Mouse (Mus musculus) heart, postnatal 36 days (tissue): Measurements from ENCODE around the gene Slc25a19. TPM values are rescaled to one million over a fixed set of nuclear protein-coding genes. Genes with fewer than 3 reads are reported as not detected.
A peak's percentile ranks its signal among the peaks of the same experiment; 100 is the strongest.

Experiments
- DNase-seq, 2 experiments: peaks; one replicate each; pipeline ENCODE4 v3.0.0; 2021 to 2022
- intact Hi-C: fragments of 180-260 bp; cut with DNase I; formaldehyde crosslinking; loops from one replicate; pipeline ENCODE4 v1.15.1; 2025
- total RNA-seq, 2 experiments: library from RNA; stranded (reverse); gene quantifications; 2 replicates each; pipeline ENCODE4 v1.2.3; 2021

Gene Slc25a19
- total RNA-seq, 2 experiments from 2014 or later, result 35.5 to 38.8 TPM

- intact Hi-C loops, result loop anchor here (5.0 kb wide), 1 partner anchor 116 kb away; no protein-coding TSS in a partner anchor
Observed at GRCm38 (mm10) chr11:115603476-115604303, 24.4 kb downstream of the Slc25a19 start, which contains the start of the genes Mrps7 and Gga3. TSS of gene Mrps7 (plus strand) at chr11:115603925. TSS of gene Gga3 (minus strand) at chr11:115604051.

GRCm38 (mm10) chr11:115603128-115603475 is 25.0 kb downstream of the Slc25a19 start:
- intact Hi-C loops, result loop anchor here (5.0 kb wide), 1 partner anchor 116 kb away; no protein-coding TSS in a partner anchor
- no peak for DNase-seq

More at GRCm38 (mm10) chr11:115603476-115604303, 24.4 kb downstream of the Slc25a19 start, which contains the start of the genes Mrps7 and Gga3:
- peak; percentile 95 for DNase-seq

GRCm38 (mm10) chr11:115601174-115601573 is 26.9 kb downstream of the Slc25a19 start:
- DNase-seq, result no peak
- intact Hi-C loops, result loop anchor here (5.0 kb wide), 1 partner anchor 114 kb away; no protein-coding TSS in a partner anchor

- intact Hi-C loops, result loop anchor here (5.0 kb wide), 1 partner anchor 113 kb away; no protein-coding TSS in a partner anchor
- DNase-seq, result no peak
Observed at GRCm38 (mm10) chr11:115600743-115601142, 27.4 kb downstream of the Slc25a19 start.

- no peak for DNase-seq
- intact Hi-C loops, result loop anchor here (5.0 kb wide), 1 partner anchor 112 kb away; no protein-coding TSS in a partner anchor
Observed at GRCm38 (mm10) chr11:115599722-115600121, 28.4 kb downstream of the Slc25a19 start.

GRCm38 (mm10) chr11:115598309-115598708 is 29.8 kb downstream of the Slc25a19 start:
- intact Hi-C loops, result no loop called here
- DNase-seq, result no peak

- intact Hi-C loops, result no loop called here
- DNase-seq, result no peak
Observed at GRCm38 (mm10) chr11:115595209-115595608, 32.9 kb downstream of the Slc25a19 start.

- DNase-seq, result no peak
- intact Hi-C loops, result no loop called here
Observed at GRCm38 (mm10) chr11:115590526-115591075, 37.5 kb downstream of the Slc25a19 start.

GRCm38 (mm10) chr11:115587984-115588383 is 40.1 kb downstream of the Slc25a19 start:
- intact Hi-C loops, result no loop called here
- no peak for DNase-seq

GRCm38 (mm10) chr11:115586403-115586802 is 41.7 kb downstream of the Slc25a19 start:
- intact Hi-C loops, result no loop called here

GRCm38 (mm10) chr11:115585573-115586100 is 42.5 kb downstream of the Slc25a19 start:
- DNase-seq, result no peak
- intact Hi-C loops, result no loop called here

More at GRCm38 (mm10) chr11:115586403-115586802, 41.7 kb downstream of the Slc25a19 start:
- DNase-seq, result no peak

GRCm38 (mm10) chr11:115584376-115585073 is 43.6 kb downstream of the Slc25a19 start:
- DNase-seq, result no peak
- intact Hi-C loops, result no loop called here

- no peak for DNase-seq
- intact Hi-C loops, result no loop called here
Observed at GRCm38 (mm10) chr11:115582913-115583606, 45.0 kb downstream of the Slc25a19 start.

GRCm38 (mm10) chr11:115579080-115579479 is 49.0 kb downstream of the Slc25a19 start:
- intact Hi-C loops, result no loop called here
- DNase-seq, result no peak

GRCm38 (mm10) chr11:115564961-115565360 is 63.1 kb downstream of the Slc25a19 start:
- DNase-seq, result no peak
- intact Hi-C loops, result loop anchor here (2.0 to 5.0 kb wide), 2 partner anchors 28 to 73 kb away; partner anchors contain the start of genes Nt5c and Sumo2

Other genes starting within 250 kb of the Slc25a19 start
- gene Cdr2l, start 246.4 kb downstream of the Slc25a19 start, total RNA-seq, result 1 to 10 TPM; 5.8 to 5.9 TPM
- 100 to 1,000 TPM; 134 to 149 TPM for gene Mrpl58, start 224.5 kb downstream of the Slc25a19 start, total RNA-seq
- 1,000 to 10,000 TPM; 2,281 to 2,357 TPM for gene Atp5h, start 208.3 kb downstream of the Slc25a19 start, total RNA-seq
- gene Kctd2, start 208.2 kb downstream of the Slc25a19 start, total RNA-seq, result 10 to 100 TPM; 27.9 to 28.3 TPM
- gene Trim80, start 187.8 kb downstream of the Slc25a19 start, total RNA-seq, result not detected
- not detected for gene Slc16a5, start 165.8 kb downstream of the Slc25a19 start, total RNA-seq
- gene Armc7, start 152.6 kb downstream of the Slc25a19 start, total RNA-seq, result 1 to 10 TPM; 1.5 to 2.4 TPM
- 10 to 100 TPM; 13.1 to 14.2 TPM for gene Nt5c, start 136.4 kb downstream of the Slc25a19 start, total RNA-seq
- gene Jpt1, start 113.9 kb downstream of the Slc25a19 start, total RNA-seq, result 100 to 1,000 TPM; 124 to 143 TPM
- gene Sumo2, start 92.0 kb downstream of the Slc25a19 start, total RNA-seq, result 100 to 1,000 TPM; 165 to 185 TPM
- 10 to 100 TPM; 23.5 to 23.8 TPM for gene Nup85, start 63.9 kb downstream of the Slc25a19 start, total RNA-seq
- 10 to 100 TPM; 80.1 to 85.7 TPM for gene Mrps7, start 24.4 kb downstream of the Slc25a19 start, total RNA-seq
- gene Gga3, start 24.2 kb downstream of the Slc25a19 start, total RNA-seq, result 10 to 100 TPM; 18.0 to 21.3 TPM
- 10 to 100 TPM; 47.3 to 53.8 TPM for gene Mif4gd, start 15.3 kb downstream of the Slc25a19 start, total RNA-seq
- 100 to 1,000 TPM; 102 to 110 TPM for gene Grb2, start 80.3 kb upstream of the Slc25a19 start, total RNA-seq
- gene Tmem94, start 137.1 kb upstream of the Slc25a19 start, total RNA-seq, result 100 to 1,000 TPM in 1 of 2 experiments, 10 to 100 TPM in 1; 92.3 to 101 TPM
- 10 to 100 TPM; 48.6 to 50.6 TPM for gene Caskin2, start 185.3 kb upstream of the Slc25a19 start, total RNA-seq
- 1 to 10 TPM; 8.7 to 9.7 TPM for gene Tsen54, start 186.4 kb upstream of the Slc25a19 start, total RNA-seq
- gene Llgl2, start 195.8 kb upstream of the Slc25a19 start, total RNA-seq, result 10 to 100 TPM; 18.7 to 21.2 TPM
- under 1 TPM in 1 of 2 experiments, not detected in 1; 0.14 TPM for gene Myo15b, start 230.1 kb upstream of the Slc25a19 start, total RNA-seq